Mouse (Mus musculus): ENCODE measurements around the gene Klhl42. TPM values are rescaled to one million over a fixed set of nuclear protein-coding genes. Genes with fewer than 3 reads are reported as not detected.

Klhl42 gene
- polyA plus RNA-seq, 1 experiment from 2014 or later: 7.7 TPM

- Histone ChIP-seq H3K36me3 (ENCODE audit: control insufficient read depth, insufficient read depth, low read length) (no peaks in the 10 kb centered on the region), H3K4me3 (ENCODE audit: low read depth, low read length) (no peak overlapping the region), H3K4me2 (ENCODE audit: low read length) (no peak overlapping the region), H3K4me1 (ENCODE audit: control insufficient read depth, insufficient read depth, low read length) (no peaks in the 10 kb centered on the region), H3K27ac (ENCODE audit: low read length) (no peak overlapping the region), H3K27me3 (ENCODE audit: control insufficient read depth, insufficient read depth, low read depth, low read length) (no peaks in the 10 kb centered on the region), H3K9me3 (replicated peaks; ENCODE audit: control insufficient read depth, low read length, poor library complexity, severe bottlenecking) (no peaks in the 10 kb centered on the region), H3K9ac (ENCODE audit: low read depth, low read length) (no peak overlapping the region)
- no peak for ATAC-seq
- 84% methylated on average over 7 of the region's 7 CpGs for WGBS
These were observed 63.9 kb downstream of the Klhl42 start for GRCm38 (mm10) chr6:147155085-147155484.

GRCm38 (mm10) chr6:147161818-147162584 is 70.8 kb downstream of the Klhl42 start:
- H3K4me3 ChIP-seq (ENCODE audit: low read depth, low read length): no peak overlapping the region
- no peaks in the 10 kb centered on the region for H3K9me3 ChIP-seq (replicated peaks; ENCODE audit: control insufficient read depth, low read length, poor library complexity, severe bottlenecking)
- H3K9ac ChIP-seq (ENCODE audit: low read depth, low read length): no peak overlapping the region
- ATAC-seq: no peak
- no peaks in the 10 kb centered on the region for H3K27me3 ChIP-seq (ENCODE audit: control insufficient read depth, insufficient read depth, low read depth, low read length)
- H3K27ac ChIP-seq (ENCODE audit: low read length): no peak overlapping the region
- no peaks in the 10 kb centered on the region; the same call in 1 of the 2 replicates for H3K4me1 ChIP-seq (ENCODE audit: control insufficient read depth, insufficient read depth, low read length)
- no peak overlapping the region for H3K4me2 ChIP-seq (ENCODE audit: low read length)
- 66% methylated on average over 5 of the region's 5 CpGs for WGBS
- H3K36me3 ChIP-seq (ENCODE audit: control insufficient read depth, insufficient read depth, low read length): no peaks in the 10 kb centered on the region

Other genes starting within 250 kb of the Klhl42 start
- gene Smco2, start 241.3 kb upstream of the Klhl42 start, polyA plus RNA-seq (2015; fragmentation: Nextera tagmentation; extraction: Ambion mirVana): not detected in 2 replicates
- 19.6 and 22.1 TPM in 2 replicates for gene Ppfibp1, start 202.9 kb upstream of the Klhl42 start, polyA plus RNA-seq (2015; fragmentation: Nextera tagmentation; extraction: Ambion mirVana)
- gene 1700034J05Rik, start 137.0 kb upstream of the Klhl42 start, polyA plus RNA-seq (2015; fragmentation: Nextera tagmentation; extraction: Ambion mirVana): 0.06 TPM in 1 of 2 replicates, not detected in the other
- gene Rep15, start 58.8 kb upstream of the Klhl42 start, polyA plus RNA-seq (2015; fragmentation: Nextera tagmentation; extraction: Ambion mirVana): 0.66 and 0.89 TPM in 2 replicates
- 66.1 and 67.6 TPM in 2 replicates for gene Mrps35, start 48.6 kb upstream of the Klhl42 start, polyA plus RNA-seq (2015; fragmentation: Nextera tagmentation; extraction: Ambion mirVana)
- gene Mansc4, start 4.3 kb upstream of the Klhl42 start, polyA plus RNA-seq (2015; fragmentation: Nextera tagmentation; extraction: Ambion mirVana): 0.56 and 0.75 TPM in 2 replicates
- 0.77 and 1.4 TPM in 2 replicates for gene Pthlh, start 172.8 kb downstream of the Klhl42 start, polyA plus RNA-seq (2015; fragmentation: Nextera tagmentation; extraction: Ambion mirVana)